Mouse (Mus musculus) midbrain, embryonic 12.5 days (tissue): ENCODE data around the gene Abca1. TPM values are rescaled to one million over a fixed set of nuclear protein-coding genes. Genes with fewer than 3 reads are reported as not detected.

ENCODE experiments used
- ATAC-seq: fragments of 200-750 bp; cut with Nextera tagmentation; 2 replicates; pipeline ENCODE4 v1.8.0; 2017; ENCODE audit warnings: low read depth, moderate TSS enrichment, moderate library complexity; ENCODE audit not compliant: low FRiP score
- H3K27ac ChIP-seq: fragments of 300-500 bp; sonication (generic); replicated peaks from 2 replicates; pipeline ENCODE4 v1.5.1; 2016; ENCODE audit warnings: mild to moderate bottlenecking
- H3K27me3 ChIP-seq: fragments of 300-500 bp; sonication (generic); 2 replicates; pipeline ENCODE4 v1.6.1; 2016; ENCODE audit warnings: mild to moderate bottlenecking
- H3K36me3 ChIP-seq: fragments of 300-500 bp; sonication (generic); 2 replicates; pipeline ENCODE4 v1.6.1; 2016
- H3K4me1 ChIP-seq: fragments of 300-500 bp; sonication (generic); 2 replicates; pipeline ENCODE4 v1.6.1; 2016
- H3K4me2 ChIP-seq: fragments of 300-500 bp; sonication (generic); replicated peaks from 2 replicates; pipeline ENCODE4 v1.6.1; 2016; ENCODE audit warnings: mild to moderate bottlenecking, moderate library complexity
- H3K4me3 ChIP-seq: fragments of 300-500 bp; sonication (generic); 2 replicates; pipeline ENCODE4 v1.5.1; 2016; ENCODE audit warnings: mild to moderate bottlenecking
- H3K9ac ChIP-seq: fragments of 300-500 bp; sonication (generic); replicated peaks from 2 replicates; pipeline ENCODE4 v1.6.1; 2016; ENCODE audit warnings: mild to moderate bottlenecking, moderate library complexity
- H3K9me3 ChIP-seq: fragments of 300-500 bp; sonication (generic); 2 replicates; pipeline ENCODE4 v1.6.1; 2016; ENCODE audit warnings: mild to moderate bottlenecking
- WGBS: fragments of 180-500 bp; shearing (Covaris S2); methylation state at CpG from one replicate; pipeline ENCODE4 v1.1.7; 2016; 5-methylcytosine and 5-hydroxymethylcytosine counted together
- polyA plus RNA-seq: library from polyadenylated mRNA; unstranded; fragments of >200 nt; fragmentation: Nextera tagmentation; extraction: Ambion mirVana; gene quantifications from 2 replicates; pipeline ENCODE4 v1.2.1, GENCODE M21; 2016

Abca1 gene
- polyA plus RNA-seq, 1 experiment from 2014 or later, result 9.2 TPM

- Histone ChIP-seq H3K9me3 (no peaks in the 10 kb centered on the region), H3K27me3 (no peaks in the 10 kb centered on the region), H3K4me3 (no peak overlapping the region), H3K27ac (no peak overlapping the region), H3K9ac (no peak overlapping the region), H3K4me1 (peaks cover 15% of the 10 kb centered on the region), H3K36me3 (no peaks in the 10 kb centered on the region), H3K4me2 (no peak overlapping the region)
- ATAC-seq, result no peak
These were observed 42.1 kb downstream of the Abca1 start for GRCm38 (mm10) chr4:53117610-53118009.

GRCm38 (mm10) chr4:53117076-53117475, 42.6 kb downstream of the Abca1 start:
- Histone ChIP-seq H3K27ac (no peak overlapping the region), H3K4me2 (no peak overlapping the region), H3K9me3 (no peaks in the 10 kb centered on the region), H3K4me3 (no peak overlapping the region), H3K36me3 (no peaks in the 10 kb centered on the region), H3K27me3 (no peaks in the 10 kb centered on the region), H3K4me1 (peaks cover 15% of the 10 kb centered on the region), H3K9ac (no peak overlapping the region)
- WGBS, result 70% methylated on average over 5 of the region's 5 CpGs
- ATAC-seq, result no peak

GRCm38 (mm10) chr4:53115866-53116265, 43.8 kb downstream of the Abca1 start:
- Histone ChIP-seq H3K27ac (no peak overlapping the region), H3K9ac (no peak overlapping the region), H3K9me3 (no peaks in the 10 kb centered on the region), H3K36me3 (no peaks in the 10 kb centered on the region), H3K4me3 (no peak overlapping the region), H3K27me3 (no peaks in the 10 kb centered on the region), H3K4me1 (peaks cover 15% of the 10 kb centered on the region), H3K4me2 (no peak overlapping the region)
- ATAC-seq, result no peak
- 0% methylated on average over 2 of the region's 5 CpGs for WGBS

GRCm38 (mm10) chr4:53115410-53115809, 44.3 kb downstream of the Abca1 start:
- Histone ChIP-seq H3K9me3 (no peaks in the 10 kb centered on the region), H3K4me1 (peaks cover 15% of the 10 kb centered on the region), H3K27ac (no peak overlapping the region), H3K36me3 (no peaks in the 10 kb centered on the region), H3K4me2 (no peak overlapping the region), H3K4me3 (no peak overlapping the region), H3K9ac (no peak overlapping the region), H3K27me3 (no peaks in the 10 kb centered on the region)
- ATAC-seq, result peak; percentile 23; the same call in 1 of the 2 replicates
- 35% methylated on average over 4 of the region's 4 CpGs for whole genome bisulfite sequencing

GRCm38 (mm10) chr4:53111919-53112355, 47.8 kb downstream of the Abca1 start:
- no peak overlapping the region for H3K4me3 ChIP-seq
- peaks cover 15% of the 10 kb centered on the region for H3K4me1 ChIP-seq
- ATAC-seq, result no peak
- H3K27me3 ChIP-seq, result no peaks in the 10 kb centered on the region
- 83% methylated on average over 4 of the region's 4 CpGs for WGBS
- H3K27ac ChIP-seq, result no peak overlapping the region
- no peaks in the 10 kb centered on the region for H3K9me3 ChIP-seq
- H3K9ac ChIP-seq, result no peak overlapping the region
- H3K4me2 ChIP-seq, result no peak overlapping the region
- no peaks in the 10 kb centered on the region for H3K36me3 ChIP-seq

- no peak overlapping the region for H3K4me2 ChIP-seq
- no peaks in the 10 kb centered on the region for H3K9me3 ChIP-seq
- ATAC-seq, result no peak
- H3K27ac ChIP-seq, result no peak overlapping the region
- H3K27me3 ChIP-seq, result no peaks in the 10 kb centered on the region
- H3K36me3 ChIP-seq, result no peaks in the 10 kb centered on the region
- WGBS, result 38% methylated on average over 5 of the region's 5 CpGs
- H3K4me3 ChIP-seq, result no peak overlapping the region
- H3K9ac ChIP-seq, result no peak overlapping the region
- peaks cover 2% of the 10 kb centered on the region; the same call in 1 of the 2 replicates for H3K4me1 ChIP-seq
These were observed 49.3 kb downstream of the Abca1 start for GRCm38 (mm10) chr4:53110356-53110755.

GRCm38 (mm10) chr4:53109381-53109928, 50.2 kb downstream of the Abca1 start:
- Histone ChIP-seq H3K9me3 (no peaks in the 10 kb centered on the region), H3K27me3 (no peaks in the 10 kb centered on the region), H3K4me1 (no peaks in the 10 kb centered on the region), H3K4me2 (0 out of 2 replicates have a peak overlapping the region, but pooled peaks have one; percentile 11), H3K4me3 (no peak overlapping the region), H3K9ac (no peak overlapping the region), H3K27ac (peak overlapping the region; percentile 30), H3K36me3 (no peaks in the 10 kb centered on the region)
- 57% methylated on average over 9 of the region's 9 CpGs for WGBS
- no peak for ATAC-seq

- Histone ChIP-seq H3K4me1 (no peaks in the 10 kb centered on the region), H3K27me3 (no peaks in the 10 kb centered on the region), H3K9ac (no peak overlapping the region), H3K4me2 (no peak overlapping the region), H3K36me3 (no peaks in the 10 kb centered on the region), H3K27ac (no peak overlapping the region), H3K9me3 (no peaks in the 10 kb centered on the region), H3K4me3 (no peak overlapping the region)
- 91% methylated on average over 4 of the region's 4 CpGs for WGBS
- no peak for ATAC-seq
These were observed 51.5 kb downstream of the Abca1 start for GRCm38 (mm10) chr4:53108194-53108593.

- Histone ChIP-seq H3K9ac (no peak overlapping the region), H3K4me2 (no peak overlapping the region), H3K9me3 (no peaks in the 10 kb centered on the region), H3K36me3 (no peaks in the 10 kb centered on the region), H3K4me3 (no peak overlapping the region), H3K4me1 (no peaks in the 10 kb centered on the region), H3K27me3 (no peaks in the 10 kb centered on the region), H3K27ac (no peak overlapping the region)
- WGBS, result 95% methylated on average over 5 of the region's 5 CpGs
- ATAC-seq, result no peak
These were observed 53.0 kb downstream of the Abca1 start for GRCm38 (mm10) chr4:53106732-53107131.

GRCm38 (mm10) chr4:53106071-53106470, 53.6 kb downstream of the Abca1 start:
- Histone ChIP-seq H3K4me1 (no peaks in the 10 kb centered on the region), H3K9me3 (no peaks in the 10 kb centered on the region), H3K36me3 (no peaks in the 10 kb centered on the region), H3K4me2 (no peak overlapping the region), H3K27ac (no peak overlapping the region), H3K9ac (no peak overlapping the region), H3K4me3 (no peak overlapping the region), H3K27me3 (no peaks in the 10 kb centered on the region)
- ATAC-seq, result no peak
- 84% methylated on average over 3 of the region's 3 CpGs for WGBS

- Histone ChIP-seq H3K36me3 (no peaks in the 10 kb centered on the region), H3K27me3 (no peaks in the 10 kb centered on the region), H3K9ac (no peak overlapping the region), H3K27ac (no peak overlapping the region), H3K9me3 (no peaks in the 10 kb centered on the region), H3K4me1 (no peaks in the 10 kb centered on the region), H3K4me3 (no peak overlapping the region), H3K4me2 (no peak overlapping the region)
- no peak for ATAC-seq
- WGBS, result 90% methylated on average over 3 of the region's 3 CpGs
These were observed 55.1 kb downstream of the Abca1 start for GRCm38 (mm10) chr4:53104634-53105033.

GRCm38 (mm10) chr4:53102529-53102928, 57.2 kb downstream of the Abca1 start:
- no peaks in the 10 kb centered on the region for H3K27me3 ChIP-seq
- H3K4me2 ChIP-seq, result no peak overlapping the region
- no peak for ATAC-seq
- H3K4me3 ChIP-seq, result no peak overlapping the region
- H3K9me3 ChIP-seq, result no peaks in the 10 kb centered on the region
- H3K36me3 ChIP-seq, result no peaks in the 10 kb centered on the region
- WGBS, result 86% methylated on average over 7 of the region's 7 CpGs
- H3K4me1 ChIP-seq, result no peaks in the 10 kb centered on the region
- no peak overlapping the region for H3K9ac ChIP-seq
- no peak overlapping the region for H3K27ac ChIP-seq

- no peak for ATAC-seq
- Histone ChIP-seq H3K4me1 (no peaks in the 10 kb centered on the region), H3K4me3 (no peak overlapping the region), H3K9me3 (no peaks in the 10 kb centered on the region), H3K36me3 (no peaks in the 10 kb centered on the region), H3K27ac (no peak overlapping the region; the same call in 1 of the 2 replicates), H3K27me3 (no peaks in the 10 kb centered on the region), H3K4me2 (no peak overlapping the region), H3K9ac (no peak overlapping the region)
- WGBS, result 81% methylated on average over 5 of the region's 5 CpGs
These were observed 58.4 kb downstream of the Abca1 start for GRCm38 (mm10) chr4:53101306-53101705.
